Mouse (Mus musculus) testis, adult 2 months (tissue): ENCODE results near the gene Elfn1.

Experiments
- CTCF ChIP-seq: fragments of 200-500 bp; IDR thresholded peaks from 2 replicates; pipeline ENCODE4 v1.5.1; 2012; ENCODE audit warnings: low read depth, mild to moderate bottlenecking, inconsistent platforms, low read length, moderate library complexity; ENCODE audit not compliant: control insufficient read depth, insufficient read depth, insufficient replicate concordance
- POLR2A ChIP-seq: fragments of 200-500 bp; IDR thresholded peaks from 2 replicates; pipeline ENCODE4 v1.6.1; 2012; ENCODE audit warnings: low read depth, mild to moderate bottlenecking, inconsistent platforms, low read length, moderate library complexity; ENCODE audit not compliant: control insufficient read depth

- no peak for TF ChIP-seq POLR2A
- TF ChIP-seq CTCF, result no peak
Measured at GRCm38 (mm10) chr5:139908811-139909627, 1.3 kb downstream of the Elfn1 start.
